Mouse (Mus musculus) telencephalon, adult 2 months (tissue): ENCODE results near the gene Gm29423.
"Not testable (repeated sequence)": the region's sequence is repeated elsewhere in the genome, so short reads cannot be mapped to it uniquely, and the experiment has no call there.

Experiments used
- DNase-seq: peaks from one replicate; pipeline ENCODE4 v3.0.0-alpha.2; 2011; ENCODE audit warnings: low read depth, low spot score

Gene Gm29423

GRCm38 (mm10) chrY:70303187-70303586, at the start of gene Gm29423, which contains the start of gene Gm29644:
TSS of gene Gm29423 (minus strand) at chrY:70303287.
TSS of gene Gm29644 (minus strand) at chrY:70303343.
- DNase-seq: not testable (repeated sequence)

- not testable (repeated sequence) for DNase-seq
These were observed 29.5 kb downstream of the Gm29423 start, which contains the start of gene Gm21118 for GRCm38 (mm10) chrY:70273542-70273941. TSS of gene Gm21118 (minus strand) at chrY:70273642.
